ENCODE assay signal across 8 mouse cellular contexts in genomic region chr7:98360621-98360990, GRCm38 (mm10). TPM values are rescaled to one million over a fixed set of nuclear protein-coding genes. Genes with fewer than 3 reads are reported as not detected.
DNase-seq lines count a peak whose midpoint lies in the region; ATAC-seq and TF ChIP-seq lines count a peak whose summit lies in the region.

No protein-coding gene starts in this region.

- H3K4me2 ChIP-seq in heart, embryonic 15.5 days, result peak overlapping the region; percentile 97
- peak overlapping the region; percentile 87 for H3K4me2 ChIP-seq in hindbrain, embryonic 11.5 days (replicated peaks; ENCODE audit: low read depth, low read length)

- no peaks in the 10 kb centered on the region for H3K9me3 ChIP-seq in heart, embryonic 15.5 days (replicated peaks)
- H3K9me3 ChIP-seq in hindbrain, embryonic 11.5 days (ENCODE audit: control insufficient read depth, low read length), result no peaks in the 10 kb centered on the region

- peaks cover 29% of the 10 kb centered on the region for H3K4me1 ChIP-seq in heart, embryonic 15.5 days (replicated peaks)
- peaks cover 9% of the 10 kb centered on the region for H3K4me1 ChIP-seq in hindbrain, embryonic 11.5 days (replicated peaks; ENCODE audit: control insufficient read depth, insufficient read depth, low read length)

- peak overlapping the region; percentile 92 for H3K4me3 ChIP-seq in heart, embryonic 15.5 days
- peak overlapping the region; percentile 78 for H3K4me3 ChIP-seq in hindbrain, embryonic 11.5 days (ENCODE audit: low read depth, low read length)

- peak overlapping the region; percentile 75 for H3K9ac ChIP-seq in heart, embryonic 15.5 days
- H3K9ac ChIP-seq in hindbrain, embryonic 11.5 days (ENCODE audit: low read depth, low read length), result peak overlapping the region; percentile 76

- POLR2A ChIA-PET in Patski (lab: Charles Lee), result no interaction called here

- H3K27me3 ChIP-seq in heart, embryonic 15.5 days, result no peaks in the 10 kb centered on the region
- H3K27me3 ChIP-seq in Patski, result no peaks in the 10 kb centered on the region
- H3K27me3 ChIP-seq in hindbrain, embryonic 11.5 days (ENCODE audit: control insufficient read depth, insufficient read depth, low read length), result no peaks in the 10 kb centered on the region

- under 1% methylated on average over 20 of the region's 20 CpGs for WGBS in heart, embryonic 15.5 days
- 0% methylated on average over 20 of the region's 20 CpGs for WGBS in hindbrain, embryonic 11.5 days

- no peak for DNase-seq in heart, postnatal 4 days
- no peak for DNase-seq in Patski (ENCODE audit: low read depth, low spot score)
- peak; percentile 69 for DNase-seq in hindbrain, embryonic 11.5 days (ENCODE audit: low spot score)
- DNase-seq in adrenal gland, adult 8-10 months, result no peak
- no peak for DNase-seq in cerebellum, postnatal 25 days

- peak overlapping the region; percentile 86 for H3K27ac ChIP-seq in heart, embryonic 15.5 days
- H3K27ac ChIP-seq in hindbrain, embryonic 11.5 days (ENCODE audit: low read depth, low read length), result peak overlapping the region; percentile 71

- in situ Hi-C loops in Patski (cut with MboI; ENCODE audit: low pct_unique_long_range_greater_than_20kb), result no loop called here

- CTCF ChIA-PET in Patski (lab: Charles Lee), result no interaction called here

- H3K36me3 ChIP-seq in heart, embryonic 15.5 days, result no peaks in the 10 kb centered on the region
- no peaks in the 10 kb centered on the region for H3K36me3 ChIP-seq in hindbrain, embryonic 11.5 days (ENCODE audit: control insufficient read depth, insufficient read depth, low read length)

- ATAC-seq in heart, embryonic 15.5 days (replicated peaks; ENCODE audit: insufficient number of reproducible peaks, insufficient read depth, low FRiP score, low read depth), result no peak
- peak; percentile 5 for ATAC-seq in Patski
- ATAC-seq in hindbrain, embryonic 11.5 days (ENCODE audit: low FRiP score), result peak; percentile 43
- ATAC-seq in megakaryocyte progenitor cell, adult 5-6 weeks (replicated peaks; ENCODE audit: poor library complexity), result 0 out of 2 replicates have a peak, but pooled peaks have one; percentile 7
- ATAC-seq in activated CD4-positive, CD25-positive, alpha-beta regulatory T cell, adult 4 months, result no peak

- TF ChIP-seq CTCF in Patski (IDR thresholded peaks at IDR 0.05), result no peak

RNA-seq across cellular contexts. Expression of gene Tsku, which starts 0.5 kb away (rescaled TPM):
- 4.6 and 6.1 TPM in 2 replicates for polyA plus RNA-seq in heart, embryonic 15.5 days (2015; fragmentation: Nextera tagmentation; extraction: Ambion mirVana)
- 1 to 10 TPM; 8.7 to 9.2 TPM for total RNA-seq in heart, postnatal 4 days (2021)
- 22.5 TPM for polyA plus RNA-seq in Patski (2021)
- polyA plus RNA-seq in hindbrain, embryonic 11.5 days (2014; fragmentation: Nextera tagmentation; extraction: Ambion mirVana), result 6.7 and 9.1 TPM in 2 replicates
- 0.12 TPM in 1 of 2 replicates, not detected in the other for total RNA-seq in megakaryocyte progenitor cell, adult 5-6 weeks (2015)
- not detected in 2 replicates for total RNA-seq in megakaryocyte progenitor cell, adult 5-6 weeks (2017)
- 10 to 100 TPM; 18.2 to 42.9 (median 31.6) TPM for total RNA-seq in adrenal gland, adult 8-10 months (2022)
- not detected for polyA plus RNA-seq in activated CD4-positive, CD25-positive, alpha-beta regulatory T cell, adult 4 months (2017; shearing (Covaris generic))

RNA-seq across cellular contexts. Expression of gene Acer3, which starts 39.6 kb away (rescaled TPM):
- polyA plus RNA-seq in heart, embryonic 15.5 days (2015; fragmentation: Nextera tagmentation; extraction: Ambion mirVana), result 16.2 and 16.9 TPM in 2 replicates
- total RNA-seq in heart, postnatal 4 days (2021), result 10 to 100 TPM; 18.0 to 22.0 TPM
- polyA plus RNA-seq in Patski (2021), result 67.8 TPM
- polyA plus RNA-seq in hindbrain, embryonic 11.5 days (2014; fragmentation: Nextera tagmentation; extraction: Ambion mirVana), result 16.9 and 17.5 TPM in 2 replicates
- 59.0 and 59.9 TPM in 2 replicates for total RNA-seq in megakaryocyte progenitor cell, adult 5-6 weeks (2015)
- 36.8 and 43.4 TPM in 2 replicates for total RNA-seq in megakaryocyte progenitor cell, adult 5-6 weeks (2017)
- 10 to 100 TPM; 15.1 to 32.7 (median 18.5) TPM for total RNA-seq in adrenal gland, adult 8-10 months (2022)
- polyA plus RNA-seq in activated CD4-positive, CD25-positive, alpha-beta regulatory T cell, adult 4 months (2017; shearing (Covaris generic)), result 10 to 100 TPM; 12.7 to 13.0 TPM

Comparison
In these comparisons a context has a peak if more than half of its experiments do, and no peak if none do; other contexts are left out.
1. ATAC-seq: peak in Patski (single experiment), hindbrain, embryonic 11.5 days (single experiment) and megakaryocyte progenitor cell, adult 5-6 weeks (single experiment); none in heart, embryonic 15.5 days (single experiment) and activated CD4-positive, CD25-positive, alpha-beta regulatory T cell, adult 4 months (single experiment).